10 mouse cellular contexts compared by ENCODE assay signal in genomic region chr11:29318699-29319098, GRCm38 (mm10).
"Had no signal": no experiment of that assay in that cellular context is flagged by ENCODE, and none has a peak within 500 bp of the region (broad histone marks: within the 10 kb centered on the region; RNA-seq: fewer than 3 reads in every experiment).

No protein-coding gene starts in this region.

- ATAC-seq: intestine, embryonic 16.5 days; liver, embryonic 12.5 days; midbrain, embryonic 16.5 days had no signal

- DNase-seq: kidney, adult 18-20 months; kidney, adult 9 months; kidney, postnatal 14 days; kidney, postnatal 4 days; liver; right cerebral cortex, postnatal 4 days; thymus, postnatal 25 days had no signal
